Mouse (Mus musculus) MEL (cell line): Measurements from ENCODE around the gene Slc5a11. TPM values are rescaled to one million over a fixed set of nuclear protein-coding genes. Genes with fewer than 3 reads are reported as not detected.

Source experiments
- DNase-seq: peaks from one replicate; pipeline ENCODE4 v3.0.0; 2011; ENCODE audit warnings: low read depth, low spot score
- H3K27ac ChIP-seq: 2 replicates; pipeline ENCODE4 v1.5.1; 2012; ENCODE audit warnings: low read depth, mild to moderate bottlenecking, control low read depth, low read length, moderate library complexity; ENCODE audit not compliant: control insufficient read depth
- H3K27me3 ChIP-seq, 2 experiments: fragments of 150-350 bp in 1 of 2; sonication (generic) in 1 of 2; 2 replicates each; pipeline ENCODE4 v1.6.1; 2012; ENCODE audit warnings: low read length in 2 of 2, mild to moderate bottlenecking in 2 of 2, improper control_type of control experiment in 1 of 2, moderate library complexity in 1 of 2; ENCODE audit not compliant: insufficient read depth in 2 of 2, control insufficient read depth in 1 of 2
- H3K36me3 ChIP-seq, 2 experiments: 2 replicates each; pipeline ENCODE4 v1.6.1; 2012 to 2014; ENCODE audit warnings: low read length in 2 of 2, improper control_type of control experiment in 1 of 2, inconsistent platforms in 1 of 2, mild to moderate bottlenecking in 1 of 2; ENCODE audit not compliant: insufficient read depth in 2 of 2, control insufficient read depth in 1 of 2
- H3K4me1 ChIP-seq, 2 experiments: fragments of 150-350 bp in 1 of 2; sonication (generic) in 1 of 2; 2 replicates each; pipeline ENCODE4 v1.6.1; 2012; ENCODE audit warnings: low read length in 2 of 2, improper control_type of control experiment in 1 of 2, mild to moderate bottlenecking in 1 of 2; ENCODE audit not compliant: insufficient read depth in 2 of 2, control insufficient read depth in 1 of 2
- H3K4me3 ChIP-seq, 2 experiments: fragments of 150-350 bp in 1 of 2; sonication (generic) in 1 of 2; 2 replicates each; pipeline ENCODE4 v1.5.1; 2012; ENCODE audit warnings: low read depth in 2 of 2, low read length in 2 of 2, mild to moderate bottlenecking in 2 of 2, moderate library complexity in 2 of 2, control low read depth in 1 of 2, improper control_type of control experiment in 1 of 2; ENCODE audit not compliant: control insufficient read depth in 1 of 2, insufficient read depth in 1 of 2
- H3K79me2 ChIP-seq: 2 replicates; pipeline ENCODE4 v1.6.1; 2012; ENCODE audit warnings: mild to moderate bottlenecking, low read length, moderate library complexity; ENCODE audit not compliant: control insufficient read depth, poor library complexity, insufficient read depth
- H3K9ac ChIP-seq: 2 replicates; pipeline ENCODE4 v1.6.1; 2012; ENCODE audit warnings: low read depth, mild to moderate bottlenecking, control low read depth, low read length, moderate library complexity; ENCODE audit not compliant: control insufficient read depth, poor library complexity, severe bottlenecking
- H3K9me3 ChIP-seq: fragments of 150-350 bp; sonication (generic); replicated peaks from 2 replicates; pipeline ENCODE4 v1.6.1; 2012; ENCODE audit warnings: mild to moderate bottlenecking, low read length, improper control_type of control experiment, moderate library complexity; ENCODE audit not compliant: insufficient read depth
- CHD1 ChIP-seq: IDR thresholded peaks from 2 replicates; pipeline ENCODE4 v1.6.1; 2012; ENCODE audit warnings: low read depth, mild to moderate bottlenecking, inconsistent platforms, low read length, improper control_type of control experiment
- ELF1 ChIP-seq: IDR thresholded peaks from 2 replicates; pipeline ENCODE4 v1.6.1; 2014; ENCODE audit warnings: low read depth, mild to moderate bottlenecking, inconsistent platforms, low read length, improper control_type of control experiment, moderate library complexity
- ETS1 ChIP-seq: IDR thresholded peaks from 2 replicates; pipeline ENCODE4 v1.6.1; 2012; ENCODE audit warnings: low read depth, mild to moderate bottlenecking, inconsistent platforms, low read length, improper control_type of control experiment, moderate library complexity
- GATA1 ChIP-seq: IDR thresholded peaks from 2 replicates; pipeline ENCODE4 v1.6.1; 2011; ENCODE audit warnings: low read depth, low read length, improper control_type of control experiment
- MAFK ChIP-seq: IDR thresholded peaks from 2 replicates; pipeline ENCODE4 v1.6.1; 2011; ENCODE audit warnings: low read depth, mild to moderate bottlenecking, low read length, improper control_type of control experiment, borderline replicate concordance
- MAX ChIP-seq: IDR thresholded peaks from 2 replicates; pipeline ENCODE4 v1.6.1; 2011; ENCODE audit warnings: low read length, improper control_type of control experiment
- MAZ ChIP-seq: IDR thresholded peaks from 2 replicates; pipeline ENCODE4 v1.6.1; 2012; ENCODE audit warnings: low read depth, mild to moderate bottlenecking, inconsistent platforms, low read length, improper control_type of control experiment
- MEF2A ChIP-seq: IDR thresholded peaks from 2 replicates; pipeline ENCODE4 v1.6.1; 2014; ENCODE audit warnings: low read depth, mild to moderate bottlenecking, inconsistent platforms, low read length, improper control_type of control experiment; ENCODE audit not compliant: poor library complexity, insufficient replicate concordance, severe bottlenecking; ENCODE audit errors: extremely low read depth
- MXI1 ChIP-seq: IDR thresholded peaks from 2 replicates; pipeline ENCODE4 v1.6.1; 2011; ENCODE audit warnings: mild to moderate bottlenecking, low read depth, low read length, improper control_type of control experiment
- MYB ChIP-seq: IDR thresholded peaks from 2 replicates; pipeline ENCODE4 v1.6.1; 2011; ENCODE audit warnings: mild to moderate bottlenecking, low read depth, low read length, improper control_type of control experiment
- NELFE ChIP-seq: IDR thresholded peaks from 2 replicates; pipeline ENCODE4 v1.6.1; 2011; ENCODE audit warnings: low read depth, low read length, improper control_type of control experiment
- NRF1 ChIP-seq: IDR thresholded peaks from 2 replicates; pipeline ENCODE4 v1.6.1; 2014; ENCODE audit warnings: low read depth, mild to moderate bottlenecking, inconsistent platforms, low read length, improper control_type of control experiment, moderate library complexity; ENCODE audit not compliant: poor library complexity, insufficient read depth, severe bottlenecking
- POLR2AphosphoS5 ChIP-seq: IDR thresholded peaks from 2 replicates; pipeline ENCODE4 v1.6.1; 2012; ENCODE audit warnings: low read depth, borderline replicate concordance, mild to moderate bottlenecking, inconsistent platforms, low read length, moderate library complexity, mixed read lengths
- RAD21 ChIP-seq: IDR thresholded peaks from 2 replicates; pipeline ENCODE4 v1.6.1; 2011; ENCODE audit warnings: mild to moderate bottlenecking, low read depth, low read length, improper control_type of control experiment
- RCOR1 ChIP-seq: IDR thresholded peaks from 2 replicates; pipeline ENCODE4 v1.6.1; 2012; ENCODE audit warnings: low read depth, mild to moderate bottlenecking, inconsistent platforms, low read length, improper control_type of control experiment
- SIN3A ChIP-seq: IDR thresholded peaks from 2 replicates; pipeline ENCODE4 v1.6.1; 2012; ENCODE audit warnings: low read length, improper control_type of control experiment, inconsistent platforms
- TAL1 ChIP-seq: IDR thresholded peaks from 2 replicates; pipeline ENCODE4 v1.6.1; 2012; ENCODE audit warnings: mild to moderate bottlenecking, inconsistent platforms, low read length, moderate library complexity, mixed read lengths
- TCF12 ChIP-seq: IDR thresholded peaks from 2 replicates; pipeline ENCODE4 v1.6.1; 2014; ENCODE audit warnings: low read depth, mild to moderate bottlenecking, inconsistent platforms, low read length, improper control_type of control experiment, moderate library complexity
- UBTF ChIP-seq: IDR thresholded peaks from 2 replicates; pipeline ENCODE4 v1.6.1; 2012; ENCODE audit warnings: low read depth, mild to moderate bottlenecking, inconsistent platforms, low read length, improper control_type of control experiment, moderate library complexity, borderline replicate concordance; ENCODE audit not compliant: insufficient read depth
- ZC3H11A ChIP-seq: IDR thresholded peaks from 2 replicates; pipeline ENCODE4 v1.6.1; 2012; ENCODE audit warnings: low read depth, mild to moderate bottlenecking, inconsistent platforms, low read length, improper control_type of control experiment
- ZKSCAN1 ChIP-seq: IDR thresholded peaks from 2 replicates; pipeline ENCODE4 v1.6.1; 2012; ENCODE audit warnings: low read depth, mild to moderate bottlenecking, inconsistent platforms, low read length, improper control_type of control experiment, moderate library complexity
- ZMIZ1 ChIP-seq: IDR thresholded peaks from 2 replicates; pipeline ENCODE4 v1.6.1; 2012; ENCODE audit warnings: low read depth, mild to moderate bottlenecking, inconsistent platforms, low read length, improper control_type of control experiment, moderate library complexity
- ZNF384 ChIP-seq: IDR thresholded peaks from 2 replicates; pipeline ENCODE4 v1.6.1; 2012; ENCODE audit warnings: low read depth, mild to moderate bottlenecking, inconsistent platforms, low read length, improper control_type of control experiment
- polyA plus RNA-seq, 2 experiments: library from polyadenylated mRNA; stranded (reverse) in 1 of 2; unstranded in 1 of 2; fragments of >175 nt in 1 of 2; fragments of >200 nt in 1 of 2; gene quantifications; 2 replicates each; pipeline versions ENCODE4 v1.2.1 to v1.2.4; 2012; ENCODE audit warnings: low replicate concordance in 2 of 2, low read depth in 1 of 2; ENCODE audit not compliant: insufficient read length in 2 of 2, insufficient read depth in 1 of 2, missing spikeins in 1 of 2
- total RNA-seq: library from RNA; depleted of rRNA; stranded (reverse); fragments of 300-350 nt; gene quantifications from 2 replicates; pipeline ENCODE4 v1.2.3, GENCODE M21; 2012

The Slc5a11 gene
- total and polyA plus RNA-seq, 3 experiments, result not detected

- Histone ChIP-seq H3K9me3 (no peaks in the 10 kb centered on the region), H3K4me1 (no peaks in the 10 kb centered on the region), H3K27me3 (no peaks in the 10 kb centered on the region), H3K36me3 (peaks cover 0 to 34% of the 10 kb centered on the region in 2 experiments; a peak in 2 of 4 replicates), H3K27ac (no peak overlapping the region), H3K4me3 (no peak overlapping the region), H3K9ac (no peak overlapping the region), H3K79me2 (no peaks in the 10 kb centered on the region)
- DNase-seq, result no peak
- TF ChIP-seq POLR2AphosphoS5 (no peak), ELF1 (no peak), CHD1 (no peak), NRF1 (no peak), ZNF384 (no peak), UBTF (no peak), NELFE (no peak), ZC3H11A (no peak), MXI1 (no peak), TCF12 (no peak), MAX (no peak)
These were observed 45.0 kb upstream of the Slc5a11 start for GRCm38 (mm10) chr7:123169618-123170017.

- H3K4me1 ChIP-seq, result no peaks in the 10 kb centered on the region; a peak in 1 of 4 replicates
- H3K9me3 ChIP-seq, result no peaks in the 10 kb centered on the region
- no peaks in the 10 kb centered on the region for H3K79me2 ChIP-seq
- DNase-seq, result no peak
- no peak overlapping the region for H3K4me3 ChIP-seq
- TF ChIP-seq MAX, result no peak
- no peak for TF ChIP-seq MEF2A
- no peak for TF ChIP-seq MYB
- TF ChIP-seq TAL1, result no peak
- TF ChIP-seq RAD21, result no peak
- TF ChIP-seq ZKSCAN1, result no peak
- TF ChIP-seq GATA1, result no peak
- no peak for TF ChIP-seq SIN3A
- TF ChIP-seq NELFE, result no peak
- TF ChIP-seq MAZ, result no peak
- TF ChIP-seq ETS1, result no peak
- no peak for TF ChIP-seq ELF1
- TF ChIP-seq MXI1, result no peak
- no peak for TF ChIP-seq RCOR1
- no peak for TF ChIP-seq MAFK
- no peak for TF ChIP-seq ZMIZ1
- peaks cover 0 to 35% of the 10 kb centered on the region in 2 experiments; a peak in 2 of 4 replicates for H3K36me3 ChIP-seq
- no peak overlapping the region for H3K9ac ChIP-seq
- no peak overlapping the region for H3K27ac ChIP-seq
- H3K27me3 ChIP-seq, result no peaks in the 10 kb centered on the region
These were observed 42.5 kb upstream of the Slc5a11 start for GRCm38 (mm10) chr7:123172101-123172500.
